Mouse (Mus musculus) megakaryocyte, embryonic 14.5 days (primary cell): ENCODE measurements around the gene Nup107.

ENCODE experiments used
- FLI1 ChIP-seq: IDR thresholded peaks from 2 replicates; pipeline ENCODE4 v1.6.1; 2012; ENCODE audit warnings: low read length, inconsistent platforms, mixed read lengths
- GATA1 ChIP-seq: IDR thresholded peaks from 3 replicates; pipeline ENCODE4 v1.6.1; 2012; ENCODE audit warnings: mixed read lengths, low read length, inconsistent platforms, borderline replicate concordance

DNA sequence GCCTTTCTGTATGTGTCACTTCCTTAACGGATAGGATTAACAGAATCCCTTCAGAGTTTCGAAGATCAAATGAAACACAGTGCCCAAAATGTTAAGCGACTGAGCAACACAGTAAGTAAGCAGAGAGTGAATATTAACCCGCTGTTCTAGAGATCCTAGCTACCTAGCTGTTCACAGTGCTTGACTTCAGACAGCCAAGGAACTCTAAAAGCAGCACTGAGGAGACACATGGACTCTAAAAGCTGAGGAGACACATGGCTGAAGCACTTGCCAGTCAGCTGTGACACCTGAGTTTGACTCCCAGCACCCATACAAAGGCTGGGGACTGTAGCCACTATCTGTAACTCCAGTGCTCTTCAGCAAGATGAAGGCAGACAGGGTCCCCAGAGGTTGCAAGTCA is 36.5 kb upstream of the Nup107 start:
- no peak for TF ChIP-seq GATA1
- TF ChIP-seq FLI1, result no peak
